Mouse (Mus musculus) G1E (cell line): ENCODE results near the gene Tbc1d32.

Experiments
- CTCF ChIP-seq: IDR thresholded peaks from 2 replicates; pipeline ENCODE4 v1.5.1; 2012; ENCODE audit warnings: low read depth, low read length, inconsistent platforms, mixed read lengths
- GATA1 ChIP-seq: IDR thresholded peaks from 2 replicates; pipeline ENCODE4 v1.6.1; 2012; ENCODE audit warnings: borderline replicate concordance, low read length, inconsistent platforms, mixed read lengths
- GATA2 ChIP-seq: IDR thresholded peaks from 2 replicates; pipeline ENCODE4 v1.6.1; 2012; ENCODE audit warnings: low read depth, low read length, inconsistent platforms, borderline replicate concordance
- POLR2AphosphoS5 ChIP-seq: IDR thresholded peaks from 2 replicates; pipeline ENCODE4 v1.6.1; 2012; ENCODE audit warnings: low read depth, low read length, inconsistent platforms; ENCODE audit not compliant: insufficient replicate concordance
- TAL1 ChIP-seq: conservative IDR thresholded peaks from 2 replicates; pipeline ENCODE4 v1.6.1; 2012; ENCODE audit warnings: low read depth, low read length, inconsistent platforms, mixed read lengths

GRCm38 (mm10) chr10:56062746-56063145 lies 165.7 kb downstream of the Tbc1d32 start:
- no peak for TF ChIP-seq CTCF
- TF ChIP-seq POLR2AphosphoS5: no peak
- no peak for TF ChIP-seq TAL1
- TF ChIP-seq GATA2: no peak
- no peak for TF ChIP-seq GATA1
